Mouse (Mus musculus): ENCODE data around the gene Ndufs3. TPM values are rescaled to one million over a fixed set of nuclear protein-coding genes. Genes with fewer than 3 reads are reported as not detected.
"Not testable (repeated sequence)": the region's sequence is repeated elsewhere in the genome, so short reads cannot be mapped to it uniquely, and the experiment has no call there.

The Ndufs3 gene
- total RNA-seq, 2 experiments from 2014 or later: 89.2 to 156 TPM

DNA sequence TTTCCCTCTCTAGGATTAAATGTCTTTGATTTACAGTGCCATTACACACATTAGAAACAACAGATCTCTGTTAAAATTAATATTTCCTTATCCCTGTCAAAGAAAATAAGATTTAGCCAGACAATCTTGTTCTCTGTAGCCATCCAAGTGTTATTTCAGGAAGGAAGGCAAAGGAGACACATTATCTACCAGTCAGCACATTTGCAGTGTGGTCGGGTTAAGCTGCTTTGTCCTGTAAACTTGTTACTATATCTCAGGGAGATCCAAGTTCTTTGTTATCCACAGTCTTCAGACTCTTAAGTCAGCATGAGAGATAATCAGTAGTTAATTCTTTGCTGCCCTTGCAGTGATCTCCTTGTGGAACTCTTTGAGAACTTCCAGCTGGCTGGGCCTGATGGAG lies 6.2 kb upstream of the Ndufs3 start:
- no peak for ATAC-seq (replicated peaks; ENCODE audit: poor library complexity)

DNA sequence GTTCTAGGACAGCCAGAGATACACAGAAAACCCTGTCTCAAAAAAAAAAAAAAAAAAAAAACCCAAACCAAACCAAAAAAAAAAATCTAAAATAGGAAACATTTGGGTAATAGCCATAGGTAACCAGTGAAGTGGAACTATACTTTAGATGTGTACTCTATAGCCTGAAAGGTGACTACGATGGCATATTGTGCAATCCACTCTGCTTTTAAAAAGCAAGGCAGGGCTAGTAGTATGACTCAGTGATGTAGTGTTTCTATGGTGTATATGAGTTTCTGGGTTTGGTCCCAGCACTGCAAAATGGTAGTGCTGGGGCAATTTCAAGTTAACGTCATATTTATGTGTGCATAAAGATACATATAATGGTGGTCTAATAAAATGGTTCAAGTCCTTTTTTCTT lies 2.1 kb upstream of the Ndufs3 start:
- ATAC-seq (replicated peaks; ENCODE audit: poor library complexity): no peak

DNA sequence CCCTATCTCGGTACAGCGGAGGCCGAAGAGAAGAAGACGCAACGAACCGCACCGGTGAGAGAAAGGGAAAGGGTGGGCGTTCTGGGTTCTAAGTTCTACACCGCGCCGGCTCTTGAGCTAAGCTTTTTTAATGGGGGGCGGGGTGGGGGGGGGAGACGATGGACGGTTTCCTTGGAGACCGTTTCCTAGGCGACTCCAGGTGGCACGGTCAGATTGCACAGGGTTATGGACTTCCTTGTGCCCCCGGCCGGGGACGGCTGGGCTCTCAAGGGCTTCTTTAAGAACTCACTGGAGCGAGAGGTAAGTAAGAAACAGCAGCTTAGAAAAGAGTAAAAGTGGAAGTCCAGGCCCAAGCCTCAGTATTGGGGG lies 213 bp upstream of the Ndufs3 start:
- peak; percentile 18; the same call in 1 of the 2 replicates for ATAC-seq (replicated peaks; ENCODE audit: poor library complexity)

DNA sequence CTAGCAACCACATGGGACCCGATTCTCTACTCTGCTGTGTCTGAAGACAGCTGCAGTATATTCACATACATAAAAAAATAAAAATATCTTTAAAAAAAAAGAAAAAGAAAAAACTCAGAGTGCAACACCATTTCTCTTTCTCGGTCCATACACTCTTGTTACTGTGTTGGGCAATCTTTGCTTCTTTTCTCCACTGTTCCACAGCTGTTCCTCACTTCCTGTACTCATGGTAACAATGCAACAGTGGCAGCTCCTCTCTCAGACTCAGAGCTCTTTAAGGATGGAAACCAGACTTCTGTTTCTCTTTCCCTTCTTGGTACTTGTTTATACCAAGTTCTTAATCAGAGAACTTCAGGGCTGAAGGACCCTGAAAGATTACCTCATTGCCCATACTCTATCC lies 1.2 kb downstream of the Ndufs3 start:
- peak; percentile 62 for ATAC-seq (replicated peaks; ENCODE audit: poor library complexity)

DNA sequence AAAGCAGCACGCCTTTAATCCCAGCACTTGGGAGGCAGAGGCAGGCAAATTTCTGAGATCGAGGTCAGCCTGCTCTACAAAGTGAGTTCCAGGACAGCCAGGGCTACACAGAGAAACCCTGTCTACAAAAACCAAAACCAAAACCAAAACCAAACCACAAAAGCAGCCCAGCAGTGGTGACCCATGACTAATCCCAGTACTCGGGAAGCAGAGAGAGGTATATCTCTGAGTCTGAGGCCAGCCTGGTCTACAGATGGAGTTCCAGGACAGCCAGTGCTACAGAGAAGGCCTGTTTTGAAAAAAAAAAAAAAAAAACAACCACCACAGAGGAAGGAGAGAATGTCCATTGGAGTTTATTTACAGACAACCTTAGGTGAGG lies 10.3 kb downstream of the Ndufs3 start:
- ATAC-seq (replicated peaks; ENCODE audit: poor library complexity): not testable (repeated sequence)

DNA sequence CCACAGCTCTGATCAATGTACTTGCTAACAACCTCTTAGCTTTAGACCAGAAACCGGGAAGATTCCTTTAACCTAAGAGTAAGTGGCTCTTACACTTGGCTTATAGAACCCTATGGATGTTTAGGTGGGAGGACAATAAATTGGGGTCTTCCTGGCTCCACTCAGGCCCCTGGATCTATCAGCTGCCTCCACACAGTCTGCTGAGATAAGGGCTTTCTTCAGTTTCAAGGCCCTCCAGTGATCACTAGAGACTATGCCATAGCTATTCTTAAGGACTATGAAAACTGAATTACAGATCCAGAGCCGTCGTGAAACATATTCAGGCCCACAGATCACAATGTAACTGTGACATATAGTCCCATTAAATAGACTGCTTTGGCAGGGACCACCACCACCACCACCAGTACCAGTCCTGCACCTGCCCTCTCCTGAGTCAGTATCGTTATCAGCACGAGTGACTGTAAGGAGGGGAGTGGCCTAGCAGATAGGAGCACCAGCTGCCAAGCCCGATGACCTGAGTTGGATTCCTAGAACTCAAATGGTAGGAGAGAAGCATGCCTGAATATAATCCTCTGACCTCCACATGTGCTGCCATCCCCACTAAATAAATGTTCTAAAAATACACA lies 10.8 kb downstream of the Ndufs3 start:
- peak; percentile 74 for ATAC-seq (replicated peaks; ENCODE audit: poor library complexity)

DNA sequence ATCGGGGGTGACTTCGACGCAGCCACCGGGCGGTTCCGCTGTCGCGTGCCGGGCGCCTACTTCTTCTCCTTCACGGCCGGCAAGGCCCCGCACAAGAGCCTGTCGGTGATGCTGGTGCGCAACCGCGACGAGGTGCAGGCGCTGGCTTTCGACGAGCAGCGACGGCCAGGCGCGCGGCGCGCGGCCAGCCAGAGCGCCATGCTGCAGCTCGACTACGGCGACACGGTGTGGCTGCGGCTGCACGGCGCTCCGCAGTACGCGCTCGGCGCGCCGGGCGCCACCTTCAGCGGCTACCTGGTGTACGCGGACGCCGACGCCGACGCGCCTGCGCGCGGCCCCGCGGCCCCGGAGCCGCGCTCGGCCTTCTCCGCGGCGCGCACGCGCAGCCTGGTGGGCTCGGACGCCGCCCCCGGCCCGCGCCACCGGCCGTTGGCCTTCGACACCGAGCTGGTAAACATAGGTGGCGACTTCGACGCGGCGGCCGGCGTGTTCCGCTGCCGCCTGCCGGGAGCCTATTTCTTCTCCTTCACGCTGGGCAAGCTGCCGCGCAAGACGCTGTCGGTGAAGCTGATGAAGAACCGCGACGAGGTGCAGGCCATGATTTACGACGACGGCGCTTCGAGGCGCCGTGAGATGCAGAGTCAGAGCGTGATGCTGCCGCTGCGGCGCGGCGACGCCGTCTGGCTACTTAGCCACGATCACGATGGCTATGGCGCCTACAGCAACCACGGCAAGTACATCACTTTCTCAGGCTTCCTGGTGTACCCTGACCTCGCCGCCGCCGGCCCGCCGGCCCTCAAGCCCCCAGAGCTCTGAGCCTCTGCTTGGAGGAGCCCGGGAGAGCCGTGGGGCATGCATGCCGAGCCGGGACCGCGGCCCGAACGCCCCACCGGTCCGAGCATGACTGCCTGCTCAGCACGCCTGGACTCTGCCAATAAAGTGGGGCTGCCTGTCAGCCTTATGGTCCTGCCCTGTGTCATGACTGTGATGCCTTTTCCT lies 14.8 kb downstream of the Ndufs3 start:
- ATAC-seq (replicated peaks; ENCODE audit: poor library complexity): peak; percentile 53

DNA sequence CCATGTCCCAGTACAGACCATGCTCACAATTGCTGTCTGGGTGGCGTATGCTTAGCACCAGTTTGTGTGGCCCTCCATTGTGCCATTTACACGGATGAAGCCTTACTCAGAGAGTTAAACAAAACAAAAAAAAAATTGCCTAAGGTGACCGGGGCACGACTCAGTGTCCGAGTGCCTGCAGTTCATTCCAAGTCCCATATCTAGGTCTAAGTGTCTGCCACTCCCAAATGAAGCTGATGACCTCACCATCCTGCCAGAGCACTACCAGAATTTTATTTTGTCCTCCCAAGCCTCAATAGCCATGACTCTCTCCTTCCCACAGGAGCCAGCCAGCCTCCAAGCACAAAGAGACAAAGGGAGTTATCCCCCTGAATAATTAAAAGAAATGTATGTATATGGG lies 17.0 kb downstream of the Ndufs3 start:
- ATAC-seq (replicated peaks; ENCODE audit: poor library complexity): no peak

DNA sequence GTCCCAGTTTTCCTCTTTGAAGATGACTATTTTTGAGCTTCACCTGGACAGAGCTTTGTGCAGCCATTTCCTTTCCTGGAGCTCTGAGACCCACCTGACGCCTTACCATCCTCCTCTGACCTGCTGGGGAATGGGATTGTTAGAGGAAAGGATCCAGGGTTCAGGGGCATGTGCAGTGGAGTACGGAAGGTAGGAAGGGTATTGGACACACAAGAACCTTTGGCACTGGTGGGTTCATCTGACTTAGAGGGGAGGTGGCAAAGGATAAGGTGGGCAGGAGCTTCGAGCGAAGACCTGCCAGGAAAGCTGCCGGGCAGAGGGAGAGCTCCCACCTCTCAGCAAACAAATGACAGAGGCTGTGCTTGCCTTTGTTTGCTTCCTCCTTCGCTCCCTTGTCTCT lies 18.2 kb downstream of the Ndufs3 start:
- no peak for ATAC-seq (replicated peaks; ENCODE audit: poor library complexity)

DNA sequence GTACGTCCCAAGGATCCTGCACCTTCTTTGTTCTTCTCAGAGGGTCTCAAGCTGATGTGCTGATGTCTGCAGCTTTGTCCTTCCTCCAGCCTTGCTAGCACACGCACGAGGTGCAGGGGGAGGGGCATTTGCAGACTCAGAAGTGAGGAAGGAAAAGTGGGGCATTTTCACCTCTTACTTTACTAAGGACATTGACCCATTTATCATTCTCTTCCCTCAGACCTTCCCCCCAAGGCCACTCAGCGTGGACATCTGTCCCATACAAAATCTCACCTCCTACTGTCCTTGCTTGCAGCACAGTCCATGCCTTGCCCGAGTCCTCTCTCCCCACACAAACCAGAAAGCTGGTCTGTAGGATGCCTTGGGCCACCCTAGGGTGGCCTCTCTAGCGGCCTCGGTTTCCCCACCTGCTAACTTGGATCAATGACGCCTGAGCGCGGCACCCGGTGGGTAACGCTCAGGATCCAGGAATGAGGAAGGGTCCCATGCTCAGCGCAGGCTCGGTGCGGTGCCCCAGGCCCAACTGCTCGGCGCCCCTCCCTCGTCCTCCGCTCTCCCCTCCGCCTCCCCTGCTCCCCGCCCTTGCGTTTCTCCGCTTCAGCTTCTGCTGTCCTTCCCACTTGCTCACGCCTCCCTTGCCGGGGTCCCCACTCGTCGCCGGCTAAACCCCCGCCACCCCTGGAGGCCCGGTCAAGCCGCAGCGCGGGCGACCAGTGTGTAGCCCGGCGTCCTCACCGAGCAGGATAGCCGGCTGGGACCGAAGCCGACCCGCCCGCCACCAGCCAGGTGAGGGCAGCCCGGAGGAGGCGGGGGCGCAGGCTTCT lies 19.2 kb downstream of the Ndufs3 start, which contains the start of gene C1qtnf4:
TSS of gene C1qtnf4 (plus strand) at position 643 of the 824 bp plus-strand sequence.
- no peak for ATAC-seq (replicated peaks; ENCODE audit: poor library complexity)

DNA sequence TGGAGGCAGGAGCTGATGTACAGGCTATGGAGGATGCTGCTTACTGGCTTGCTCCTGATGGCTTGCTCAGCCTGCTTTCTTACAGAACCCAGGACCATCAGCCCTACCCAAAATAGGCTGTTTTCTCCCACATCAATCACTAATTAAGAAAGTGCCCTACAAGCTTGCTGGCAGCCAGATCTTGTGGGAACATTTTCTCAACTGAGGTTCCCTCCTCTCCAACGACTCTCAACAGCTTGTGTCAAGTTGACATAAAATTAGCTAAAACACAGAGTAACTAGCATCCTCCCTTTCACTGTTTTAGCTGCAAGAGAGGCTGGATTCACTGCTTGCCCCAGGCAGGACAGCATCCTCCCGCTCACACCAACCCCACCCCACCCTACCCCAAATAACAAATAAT lies 22.8 kb downstream of the Ndufs3 start:
- no peak for ATAC-seq (replicated peaks; ENCODE audit: poor library complexity)

DNA sequence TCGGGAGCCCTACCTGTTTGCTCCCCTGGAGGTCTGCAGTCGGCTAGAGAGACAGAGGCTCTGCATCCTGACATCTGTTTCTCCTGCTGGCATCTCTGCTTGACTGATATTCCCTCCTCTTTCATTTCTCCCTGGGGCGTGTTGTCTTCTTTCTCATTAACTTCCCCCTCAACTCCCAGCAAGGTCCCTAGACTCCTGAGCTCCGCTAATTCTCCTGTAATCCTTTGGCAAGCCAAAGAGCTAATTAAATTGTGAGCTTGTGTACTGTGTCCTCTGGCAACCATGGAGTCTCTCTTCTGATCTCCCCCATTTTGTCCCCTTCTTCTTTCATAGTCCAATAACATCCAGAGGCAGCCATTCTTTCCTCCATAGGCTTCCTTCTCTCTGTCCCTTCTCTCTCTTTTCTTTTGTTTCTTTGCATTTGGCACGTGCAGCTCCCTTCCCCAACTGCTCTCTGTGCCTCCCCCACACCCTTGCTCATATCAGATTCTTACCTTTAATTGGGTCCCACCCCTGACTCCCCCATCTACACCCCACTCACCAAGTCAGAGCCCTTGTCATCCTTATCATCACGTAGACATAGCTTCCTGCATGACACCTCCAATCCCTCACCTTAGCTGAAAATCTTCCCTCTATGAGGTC lies 24.4 kb downstream of the Ndufs3 start:
- no peak; the same call in 1 of the 2 replicates for ATAC-seq (replicated peaks; ENCODE audit: poor library complexity)

DNA sequence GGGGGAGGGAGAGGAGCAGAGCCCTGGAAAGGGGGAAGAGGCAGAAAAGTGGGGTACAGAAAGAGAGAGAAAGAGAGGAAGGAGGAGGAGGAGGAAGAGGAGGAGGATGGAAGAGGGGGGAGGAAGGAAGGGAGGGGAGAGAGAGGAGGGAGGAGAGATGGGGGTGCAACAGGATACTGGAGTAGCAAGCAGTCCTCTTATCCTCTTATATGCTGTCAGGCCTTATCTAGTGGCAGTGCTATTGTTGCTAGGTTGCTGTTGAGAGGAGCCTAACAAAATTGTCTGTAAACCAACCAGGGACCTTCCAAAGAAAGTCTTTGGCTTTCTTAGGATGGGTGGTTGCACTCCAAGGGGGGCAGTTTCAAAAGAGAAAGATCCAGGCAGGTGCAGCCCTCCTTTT lies 25.2 kb downstream of the Ndufs3 start:
- peak; percentile 42; the same call in 1 of the 2 replicates for ATAC-seq (replicated peaks; ENCODE audit: poor library complexity)

DNA sequence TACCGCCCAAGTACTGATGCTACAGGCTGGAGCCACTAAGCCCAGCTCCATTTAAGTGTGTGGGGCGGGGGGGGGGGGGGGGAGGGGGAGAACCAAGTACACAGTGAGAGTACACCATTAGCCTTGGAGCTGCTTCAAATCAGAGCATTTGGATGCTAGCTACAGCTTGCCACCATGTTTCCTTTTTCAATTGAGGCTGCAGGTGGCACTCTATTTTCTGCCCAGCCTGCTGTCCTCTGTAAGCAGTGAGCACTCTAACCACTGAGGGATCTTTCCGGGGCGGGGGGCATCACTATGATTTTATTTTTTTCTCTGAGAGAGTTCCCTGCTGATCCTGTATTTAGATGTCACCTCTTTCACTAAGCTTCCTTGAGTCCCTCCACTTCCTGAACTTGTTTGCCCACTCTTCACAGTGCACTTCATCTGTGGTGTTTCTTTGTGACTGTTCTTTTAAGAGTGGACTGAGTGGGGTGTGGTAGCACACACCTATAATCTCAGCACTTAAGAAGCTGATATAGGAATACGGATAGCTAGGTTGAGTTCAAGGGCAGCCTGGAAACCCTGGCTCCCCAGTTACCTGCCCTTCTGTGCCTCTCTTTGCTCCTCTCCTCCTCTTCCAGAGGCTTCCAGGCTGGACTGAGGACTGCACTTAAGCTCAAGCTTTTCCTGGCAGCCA lies 26.9 kb downstream of the Ndufs3 start:
- ATAC-seq (replicated peaks; ENCODE audit: poor library complexity): no peak

DNA sequence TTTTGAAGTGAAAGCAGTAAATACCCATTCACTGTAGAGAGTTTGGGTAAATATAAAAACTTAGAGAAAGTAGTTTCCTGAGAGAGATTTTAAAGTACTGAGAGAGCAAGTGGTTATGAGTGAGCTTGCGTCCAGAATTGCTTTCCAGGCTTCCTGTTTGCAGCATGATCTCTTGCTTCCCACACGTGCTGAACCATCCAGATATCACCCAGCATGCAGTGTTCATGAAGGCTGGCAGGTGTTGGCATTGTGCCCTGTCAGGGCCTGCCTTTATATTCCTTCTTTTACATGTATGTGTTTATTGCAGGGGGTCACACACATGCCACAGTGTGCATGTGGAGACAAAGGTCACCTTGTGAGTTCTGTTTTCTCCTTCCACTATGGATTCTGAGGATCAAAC lies 29.4 kb downstream of the Ndufs3 start:
- no peak for ATAC-seq (replicated peaks; ENCODE audit: poor library complexity)

DNA sequence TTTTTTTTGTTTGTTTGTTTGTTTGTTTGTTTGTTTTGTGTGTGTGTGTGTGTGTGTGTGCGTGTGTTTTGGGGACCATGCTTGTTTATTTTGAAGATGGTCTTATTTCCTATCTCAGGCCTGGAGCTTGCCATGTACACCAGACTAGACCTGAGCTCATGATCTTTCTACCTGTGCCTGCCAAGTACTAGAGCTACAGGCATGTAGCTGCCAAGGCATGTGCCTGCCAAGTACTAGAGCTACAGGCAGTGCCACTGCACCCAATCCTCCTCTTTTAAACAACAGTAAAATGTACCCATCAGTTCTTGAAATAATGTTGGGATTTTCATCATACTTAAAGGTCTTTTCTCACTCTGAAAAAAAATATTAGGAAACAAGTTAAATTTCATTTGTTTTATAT lies 30.6 kb downstream of the Ndufs3 start:
- no peak for ATAC-seq (replicated peaks; ENCODE audit: poor library complexity)

DNA sequence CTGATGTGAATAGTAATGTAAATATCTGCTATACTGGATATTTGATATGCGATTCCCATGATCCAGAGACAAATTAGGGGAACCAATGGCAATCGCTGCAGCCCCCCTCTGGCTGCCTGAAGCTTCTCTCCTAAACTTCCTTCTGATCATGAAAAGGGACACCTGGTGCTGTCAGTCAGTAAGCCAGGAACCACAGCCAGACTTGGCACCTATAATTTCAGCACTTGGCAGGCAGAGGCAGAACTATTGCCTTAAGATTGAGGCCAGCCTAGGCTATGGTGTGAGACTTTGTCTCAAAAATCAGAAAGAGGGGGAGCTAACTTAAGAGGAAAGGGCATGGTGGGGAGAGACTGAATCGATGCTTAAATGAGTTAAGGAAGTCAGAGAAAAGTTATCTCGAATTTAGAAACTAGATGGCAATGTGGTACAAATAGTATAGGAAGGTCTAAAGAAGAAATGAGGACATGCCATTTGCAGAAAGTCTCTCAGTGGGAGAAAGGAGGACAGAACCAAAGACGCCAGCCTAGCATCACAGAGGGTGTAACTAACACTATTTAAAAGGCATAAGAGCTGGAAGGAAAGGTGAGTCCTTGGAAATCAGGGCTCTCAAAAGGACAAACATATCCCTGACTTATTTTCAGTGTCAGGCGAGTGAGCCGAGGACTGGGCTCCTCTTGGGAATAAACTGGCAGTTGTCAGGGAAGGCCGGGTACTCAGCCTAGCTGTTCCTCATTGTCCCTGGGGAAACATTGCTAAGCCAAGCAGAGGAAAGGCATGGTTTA lies 33.3 kb downstream of the Ndufs3 start:
- no peak for ATAC-seq (replicated peaks; ENCODE audit: poor library complexity)

DNA sequence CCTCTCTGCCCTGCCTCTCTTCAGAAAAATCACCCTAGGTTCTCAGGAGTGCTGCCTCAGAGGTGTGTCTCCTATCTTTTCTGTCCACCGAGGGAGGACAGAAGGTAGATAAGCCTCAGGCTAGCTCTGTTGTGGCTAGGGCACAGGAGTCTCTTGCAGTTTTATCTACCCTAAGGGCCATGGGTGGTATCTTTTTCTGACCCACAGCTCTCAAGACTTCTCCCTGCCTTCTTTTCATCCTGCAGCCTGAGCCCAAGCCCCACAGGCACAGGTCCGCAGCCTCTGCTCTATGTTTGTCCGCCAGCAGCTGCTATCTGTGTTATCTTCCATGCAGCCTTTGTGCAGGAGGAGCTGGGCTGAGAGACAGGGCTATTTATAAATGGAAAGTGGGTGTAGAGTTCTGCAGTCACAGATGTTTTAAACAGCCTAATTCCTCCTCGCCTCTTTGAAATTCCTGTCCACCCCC lies 34.5 kb downstream of the Ndufs3 start:
- peak; percentile 84 for ATAC-seq (replicated peaks; ENCODE audit: poor library complexity)

DNA sequence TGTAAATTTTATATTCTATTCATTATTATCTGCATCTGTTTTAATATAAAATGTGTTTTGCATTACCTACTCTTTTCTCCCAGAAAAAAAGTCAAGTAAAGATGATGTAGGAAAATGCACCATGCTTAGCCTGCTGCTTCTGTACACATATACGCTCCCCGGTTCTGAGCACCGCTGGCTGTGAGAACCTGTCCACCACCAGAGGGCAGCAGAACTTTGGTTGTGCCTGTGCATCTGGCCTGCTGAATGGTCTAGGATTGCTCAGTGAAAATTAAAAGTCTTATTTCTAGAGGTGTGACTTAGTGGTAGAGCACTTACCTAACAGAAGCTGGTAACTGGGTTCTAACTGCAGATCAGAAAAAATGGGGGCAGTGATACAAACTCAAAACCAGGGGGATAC lies 38.1 kb downstream of the Ndufs3 start:
- ATAC-seq (replicated peaks; ENCODE audit: poor library complexity): peak; percentile 78
